Mouse (Mus musculus): ENCODE results near the gene Slc35f6.
"Not testable (repeated sequence)": the region's sequence is repeated elsewhere in the genome, so short reads cannot be mapped to it uniquely, and the experiment has no call there.

The Slc35f6 gene

GRCm38 (mm10) chr5:30655526-30656195 lies 7.9 kb downstream of the Slc35f6 start:
- no peak for DNase-seq (ENCODE audit: low read depth, low spot score)

GRCm38 (mm10) chr5:30659042-30659441 lies 11.3 kb downstream of the Slc35f6 start:
- DNase-seq (ENCODE audit: low read depth, low spot score) = no peak

- no peak for DNase-seq (ENCODE audit: low read depth, low spot score)
Measured at GRCm38 (mm10) chr5:30660278-30660677, 12.5 kb downstream of the Slc35f6 start.

- no peak for DNase-seq (ENCODE audit: low read depth, low spot score)
Measured at GRCm38 (mm10) chr5:30660813-30661212, 13.1 kb downstream of the Slc35f6 start.

- DNase-seq (ENCODE audit: low read depth, low spot score) = no peak
Measured at GRCm38 (mm10) chr5:30665360-30665759, 17.6 kb downstream of the Slc35f6 start.

- DNase-seq (ENCODE audit: low read depth, low spot score) = no peak
Measured at GRCm38 (mm10) chr5:30665968-30666367, 18.2 kb downstream of the Slc35f6 start.

GRCm38 (mm10) chr5:30666391-30667195 lies 18.9 kb downstream of the Slc35f6 start, which contains the start of gene Cenpa:
TSS of gene Cenpa (plus strand) at chr5:30666777.
- peak; percentile 85 for DNase-seq (ENCODE audit: low read depth, low spot score)

- no peak for DNase-seq (ENCODE audit: low read depth, low spot score)
Measured at GRCm38 (mm10) chr5:30667215-30667614, 19.5 kb downstream of the Slc35f6 start.

- no peak for DNase-seq (ENCODE audit: low read depth, low spot score)
Measured at GRCm38 (mm10) chr5:30667686-30668085, 20.0 kb downstream of the Slc35f6 start.

- DNase-seq (ENCODE audit: low read depth, low spot score) = no peak
Measured at GRCm38 (mm10) chr5:30668637-30669495, 21.1 kb downstream of the Slc35f6 start.

- no peak for DNase-seq (ENCODE audit: low read depth, low spot score)
Measured at GRCm38 (mm10) chr5:30669496-30669830, 21.7 kb downstream of the Slc35f6 start.

GRCm38 (mm10) chr5:30670091-30670490 lies 22.4 kb downstream of the Slc35f6 start:
- DNase-seq (ENCODE audit: low read depth, low spot score) = no peak

GRCm38 (mm10) chr5:30674001-30674400 lies 26.3 kb downstream of the Slc35f6 start:
- DNase-seq (ENCODE audit: low read depth, low spot score) = no peak

GRCm38 (mm10) chr5:30676800-30677199 lies 29.1 kb downstream of the Slc35f6 start:
- no peak for DNase-seq (ENCODE audit: low read depth, low spot score)

GRCm38 (mm10) chr5:30678069-30678468 lies 30.3 kb downstream of the Slc35f6 start:
- not testable (repeated sequence) for DNase-seq (ENCODE audit: low read depth, low spot score)

- no peak for DNase-seq (ENCODE audit: low read depth, low spot score)
Measured at GRCm38 (mm10) chr5:30678722-30679296, 31.1 kb downstream of the Slc35f6 start.

- DNase-seq (ENCODE audit: low read depth, low spot score) = no peak
Measured at GRCm38 (mm10) chr5:30679593-30679992, 31.9 kb downstream of the Slc35f6 start.

- DNase-seq (ENCODE audit: low read depth, low spot score) = no peak
Measured at GRCm38 (mm10) chr5:30681970-30682369, 34.2 kb downstream of the Slc35f6 start.

- DNase-seq (ENCODE audit: low read depth, low spot score) = no peak
Measured at GRCm38 (mm10) chr5:30682967-30683600, 35.4 kb downstream of the Slc35f6 start.

- no peak for DNase-seq (ENCODE audit: low read depth, low spot score)
Measured at GRCm38 (mm10) chr5:30683993-30684392, 36.3 kb downstream of the Slc35f6 start.

GRCm38 (mm10) chr5:30686781-30687180 lies 39.0 kb downstream of the Slc35f6 start:
- peak; percentile 8 for DNase-seq (ENCODE audit: low read depth, low spot score)
